Mouse (Mus musculus): ENCODE data around the gene Gm21969. TPM values are rescaled to one million over a fixed set of nuclear protein-coding genes. Genes with fewer than 3 reads are reported as not detected.

Gm21969 gene
- polyA plus RNA-seq (2012), result not detected in 2 replicates

GRCm38 (mm10) chr4:139602357-139603244 is at the start of gene Gm21969:
Gm21969 (plus strand) TSS chr4:139603186.

GRCm38 (mm10) chr4:139622373-139623282 is 19.6 kb downstream of the Gm21969 start, which contains the start of gene Aldh4a1:
Aldh4a1 (plus strand) TSS chr4:139622866.

GRCm38 (mm10) chr4:139653238-139653637 is 50.3 kb downstream of the Gm21969 start, which contains the start of gene Tas1r2:
Tas1r2 (plus strand) TSS chr4:139653538.

Other genes starting within 250 kb of the Gm21969 start
- gene Iffo2, start 72.6 kb upstream of the Gm21969 start, polyA plus RNA-seq (2012), result 1.9 and 3.4 TPM in 2 replicates
- gene Aldh4a1, start 19.7 kb downstream of the Gm21969 start, polyA plus RNA-seq (2012), result 26.5 and 38.9 TPM in 2 replicates
- gene Tas1r2, start 50.4 kb downstream of the Gm21969 start, polyA plus RNA-seq (2012), result 0.04 TPM in 2 replicates
- 0.01 TPM in 1 of 2 replicates, not detected in the other for gene Pax7, start 230.3 kb downstream of the Gm21969 start, polyA plus RNA-seq (2012)